ENCODE assay signal across 13 mouse cellular contexts in genomic region chr5:114588416-114588815, GRCm38 (mm10). TPM values are rescaled to one million over a fixed set of nuclear protein-coding genes. Genes with fewer than 3 reads are reported as not detected.
DNase-seq lines count a peak whose midpoint lies in the region; ATAC-seq lines count a peak whose summit lies in the region.
"Had no signal": no experiment of that assay in that cellular context is flagged by ENCODE, and none has a peak within 500 bp of the region (broad histone marks: within the 10 kb centered on the region; RNA-seq: fewer than 3 reads in every experiment).

No protein-coding gene starts in this region.

- H3K4me2 ChIP-seq in forebrain, embryonic 12.5 days: no peak overlapping the region
- no peak overlapping the region for H3K4me2 ChIP-seq in forebrain, embryonic 14.5 days (ENCODE audit: low read length)
- peak overlapping the region; percentile 21; the same call in 1 of the 2 replicates for H3K4me2 ChIP-seq in liver, embryonic 11.5 days
- H3K4me2 ChIP-seq in intestine, embryonic 16.5 days (ENCODE audit: low read depth, low read length): no peak overlapping the region
- H3K4me2 ChIP-seq in neural tube, embryonic 14.5 days (ENCODE audit: low read depth, low read length): no peak overlapping the region

- H3K27ac ChIP-seq in forebrain, embryonic 12.5 days: peak overlapping the region; percentile 68
- H3K27ac ChIP-seq in forebrain, embryonic 14.5 days (ENCODE audit: low read depth, low read length): no peak overlapping the region
- H3K27ac ChIP-seq in liver, embryonic 11.5 days (ENCODE audit: low read depth, low read length): no peak overlapping the region
- peak overlapping the region; percentile 1; the same call in 1 of the 2 replicates for H3K27ac ChIP-seq in intestine, embryonic 16.5 days (ENCODE audit: low read length)
- H3K27ac ChIP-seq in neural tube, embryonic 14.5 days (ENCODE audit: low read depth, low read length): peak overlapping the region; percentile 44
- H3K27ac ChIP-seq: limb, embryonic 10.5 days; liver, embryonic 14.5 days had no signal

- peaks cover 98% of the 10 kb centered on the region for H3K4me1 ChIP-seq in forebrain, embryonic 12.5 days
- H3K4me1 ChIP-seq in forebrain, embryonic 14.5 days (ENCODE audit: control insufficient read depth, insufficient read depth, low read length): peaks cover 60% of the 10 kb centered on the region
- peaks cover 58% of the 10 kb centered on the region for H3K4me1 ChIP-seq in liver, embryonic 11.5 days (replicated peaks; ENCODE audit: control insufficient read depth, insufficient read depth, low read length)
- peaks cover 90% of the 10 kb centered on the region for H3K4me1 ChIP-seq in intestine, embryonic 16.5 days (ENCODE audit: control insufficient read depth, insufficient read depth, low read length)
- H3K4me1 ChIP-seq in neural tube, embryonic 14.5 days (ENCODE audit: control insufficient read depth, insufficient read depth, low read length): peaks cover 73% of the 10 kb centered on the region

- H3K9ac ChIP-seq in forebrain, embryonic 12.5 days: peak overlapping the region; percentile 17; the same call in 1 of the 2 replicates
- H3K9ac ChIP-seq in forebrain, embryonic 14.5 days (ENCODE audit: low read length): no peak overlapping the region
- H3K9ac ChIP-seq in liver, embryonic 11.5 days (ENCODE audit: low read depth, low read length): no peak overlapping the region
- H3K9ac ChIP-seq in intestine, embryonic 16.5 days (ENCODE audit: low read depth, low read length): no peak overlapping the region
- H3K9ac ChIP-seq in neural tube, embryonic 14.5 days (replicated peaks; ENCODE audit: low read depth, low read length): 0 out of 2 replicates have a peak overlapping the region, but pooled peaks have one; percentile 17
- H3K9ac ChIP-seq: liver, embryonic 14.5 days had no signal

- peaks cover 30% of the 10 kb centered on the region for H3K27me3 ChIP-seq in forebrain, embryonic 12.5 days
- peaks cover 4% of the 10 kb centered on the region; the same call in 1 of the 2 replicates for H3K27me3 ChIP-seq in forebrain, embryonic 14.5 days (replicated peaks; ENCODE audit: control insufficient read depth, insufficient read depth, low read length)
- H3K27me3 ChIP-seq in liver, embryonic 11.5 days (replicated peaks; ENCODE audit: control insufficient read depth, insufficient read depth, low read length): peaks cover 5% of the 10 kb centered on the region
- no peaks in the 10 kb centered on the region for H3K27me3 ChIP-seq in intestine, embryonic 16.5 days (replicated peaks; ENCODE audit: control insufficient read depth, insufficient read depth, low read length)
- no peaks in the 10 kb centered on the region for H3K27me3 ChIP-seq in neural tube, embryonic 14.5 days (ENCODE audit: control insufficient read depth, insufficient read depth, low read length)

- no peak overlapping the region for H3K4me3 ChIP-seq in forebrain, embryonic 12.5 days (replicated peaks)
- no peak overlapping the region for H3K4me3 ChIP-seq in forebrain, embryonic 14.5 days (ENCODE audit: low read depth, low read length)
- H3K4me3 ChIP-seq in liver, embryonic 11.5 days (ENCODE audit: low read depth, low read length): no peak overlapping the region
- H3K4me3 ChIP-seq in intestine, embryonic 16.5 days (ENCODE audit: low read length): no peak overlapping the region
- no peak overlapping the region for H3K4me3 ChIP-seq in neural tube, embryonic 14.5 days (ENCODE audit: low read depth, low read length)
- H3K4me3 ChIP-seq: erythroblast, embryonic 14.5 days; limb, embryonic 10.5 days had no signal

- no peaks in the 10 kb centered on the region for H3K36me3 ChIP-seq in forebrain, embryonic 12.5 days (replicated peaks)
- no peaks in the 10 kb centered on the region for H3K36me3 ChIP-seq in forebrain, embryonic 14.5 days (ENCODE audit: control insufficient read depth, insufficient read depth, low read length)
- H3K36me3 ChIP-seq in liver, embryonic 11.5 days (ENCODE audit: control insufficient read depth, insufficient read depth, low read length): no peaks in the 10 kb centered on the region
- H3K36me3 ChIP-seq in intestine, embryonic 16.5 days (ENCODE audit: control insufficient read depth, insufficient read depth, low read length): no peaks in the 10 kb centered on the region
- no peaks in the 10 kb centered on the region for H3K36me3 ChIP-seq in neural tube, embryonic 14.5 days (ENCODE audit: control insufficient read depth, insufficient read depth, low read length)
- H3K36me3 ChIP-seq: limb, embryonic 10.5 days had no signal

- DNase-seq in forebrain, embryonic 14.5 days (ENCODE audit: low spot score): no peak
- DNase-seq in liver, embryonic 11.5 days (ENCODE audit: low spot score): no peak
- no peak for DNase-seq in liver
- no peak for DNase-seq in adrenal gland, adult 18-20 months (ENCODE audit: low spot score in 2 of 2)
- no peak for DNase-seq in adrenal gland, adult 2 months
- DNase-seq: cerebellum, postnatal 25 days had no signal

- WGBS in forebrain, embryonic 12.5 days: 58% methylated on average over 10 of the region's 10 CpGs
- 55% methylated on average over 10 of the region's 10 CpGs for WGBS in forebrain, embryonic 14.5 days
- WGBS in liver, embryonic 11.5 days: 38% methylated on average over 10 of the region's 10 CpGs
- WGBS in intestine, embryonic 16.5 days: 50% methylated on average over 10 of the region's 10 CpGs
- WGBS in neural tube, embryonic 14.5 days: 52% methylated on average over 10 of the region's 10 CpGs

- no peak for ATAC-seq in forebrain, embryonic 12.5 days (ENCODE audit: low FRiP score)
- no peak for ATAC-seq in forebrain, embryonic 14.5 days
- no peak for ATAC-seq in liver, embryonic 11.5 days (replicated peaks; ENCODE audit: low FRiP score)
- ATAC-seq in intestine, embryonic 16.5 days: no peak
- no peak for ATAC-seq in neural tube, embryonic 14.5 days (ENCODE audit: low read depth)

- H3K9me3 ChIP-seq in forebrain, embryonic 12.5 days: no peaks in the 10 kb centered on the region
- H3K9me3 ChIP-seq in forebrain, embryonic 14.5 days (replicated peaks; ENCODE audit: control insufficient read depth, low read length): no peaks in the 10 kb centered on the region
- no peaks in the 10 kb centered on the region for H3K9me3 ChIP-seq in liver, embryonic 11.5 days (ENCODE audit: control insufficient read depth, low read length)
- H3K9me3 ChIP-seq in intestine, embryonic 16.5 days (ENCODE audit: control insufficient read depth, low read length): no peaks in the 10 kb centered on the region
- H3K9me3 ChIP-seq in neural tube, embryonic 14.5 days (ENCODE audit: control insufficient read depth, low read length): no peaks in the 10 kb centered on the region
- H3K9me3 ChIP-seq: limb, embryonic 10.5 days had no signal

RNA-seq across cellular contexts. Expression of gene Fam222a, which starts 20.6 kb away (rescaled TPM):
- polyA plus RNA-seq in forebrain, embryonic 12.5 days (2016; fragmentation: Nextera tagmentation; extraction: Ambion mirVana): 6.9 and 10.2 TPM in 2 replicates
- 4.5 and 5.0 TPM in 2 replicates for polyA plus RNA-seq in forebrain, embryonic 14.5 days (2014; fragmentation: Nextera tagmentation; extraction: Ambion mirVana)
- 2.2 and 2.3 TPM in 2 replicates for polyA plus RNA-seq in liver, embryonic 11.5 days (2014; fragmentation: Nextera tagmentation; extraction: Ambion mirVana)
- 3.9 and 5.8 TPM in 2 replicates for polyA plus RNA-seq in intestine, embryonic 16.5 days (2015; fragmentation: Nextera tagmentation; extraction: Ambion mirVana)
- polyA plus RNA-seq in neural tube, embryonic 14.5 days (2014; fragmentation: Nextera tagmentation; extraction: Ambion mirVana): 5.3 and 7.0 TPM in 2 replicates
- 10 to 100 TPM; 62.7 to 76.0 TPM for total RNA-seq in adrenal gland, adult 18-20 months (2021)
- 10 to 100 TPM; 32.9 to 84.3 TPM for total RNA-seq in adrenal gland, adult 2 months (2021)
- 68.3 and 72.0 TPM in 2 replicates for polyA plus RNA-seq in adrenal gland, adult 2 months (2012; rRNA removed)
- total RNA-seq: CH12.LX had no signal

Comparison
In these comparisons a context has a peak if more than half of its experiments do, and no peak if none do; other contexts are left out.
1. H3K27ac ChIP-seq: peak in forebrain, embryonic 12.5 days (single experiment), intestine, embryonic 16.5 days (single experiment) and neural tube, embryonic 14.5 days (single experiment); none in forebrain, embryonic 14.5 days (single experiment) and liver, embryonic 11.5 days (single experiment).
2. H3K9ac ChIP-seq: peak in forebrain, embryonic 12.5 days (single experiment) and neural tube, embryonic 14.5 days (single experiment); none in forebrain, embryonic 14.5 days (single experiment), liver, embryonic 11.5 days (single experiment) and intestine, embryonic 16.5 days (single experiment).